Mouse (Mus musculus) regulatory T cell (primary cell): ENCODE data around the gene Copb2.

Source experiments
- in situ Hi-C: fragments of 300-600 bp; cut with MboI, MseI; formaldehyde crosslinking; loops from one replicate; pipeline ENCODE4 v1.15.1; 2025; ENCODE audit warnings: high pct_unique_total_duplicates

Gene Copb2

DNA sequence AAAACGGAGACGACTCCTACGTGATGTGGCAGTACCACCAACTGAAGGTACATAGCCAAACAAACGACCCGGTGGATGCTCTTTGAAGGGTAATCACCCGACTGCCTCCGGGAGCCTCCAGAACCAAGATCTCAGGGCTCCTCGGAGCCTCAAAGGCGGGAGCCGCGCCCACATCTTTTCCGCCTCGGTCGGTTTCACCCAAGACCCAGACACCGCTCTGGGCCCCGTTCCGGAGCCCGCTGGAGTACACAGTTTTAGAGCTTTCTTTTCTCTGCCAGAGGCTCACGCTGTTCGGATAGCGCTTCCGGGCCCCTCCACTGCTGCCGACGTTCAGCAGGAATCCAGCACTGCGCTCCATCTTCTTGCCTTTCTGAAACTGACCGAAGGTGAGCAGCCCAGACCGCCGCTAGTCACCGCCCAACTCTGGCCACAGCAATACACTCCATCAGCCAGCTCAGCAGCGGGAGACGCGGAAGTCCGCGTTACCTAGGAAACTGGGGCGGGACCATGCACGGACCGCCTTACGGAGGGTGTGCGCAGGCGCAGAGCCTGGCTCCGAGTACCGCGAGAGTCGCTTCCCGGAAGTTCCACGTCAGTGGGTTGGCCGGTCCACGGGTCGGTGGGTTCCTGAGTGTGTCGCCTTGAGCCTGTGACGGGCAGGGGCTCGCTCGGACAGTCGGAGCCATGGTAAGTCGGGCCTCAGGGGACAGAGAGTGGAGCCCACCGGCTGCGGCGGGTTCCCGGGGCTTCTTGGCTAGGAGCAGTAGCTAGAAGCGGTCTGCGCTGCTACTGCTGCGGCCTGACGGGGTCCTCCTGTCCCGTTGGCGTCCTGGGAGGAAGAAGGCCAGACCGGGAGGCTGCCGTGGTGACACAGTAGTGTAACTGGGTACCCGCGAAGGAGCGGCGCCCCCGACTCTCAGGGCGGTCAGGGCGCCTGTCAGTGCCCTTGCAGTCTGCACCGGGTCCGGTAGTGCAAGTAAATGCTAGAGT, at the start of gene Copb2:
Copb2 (plus strand) TSS at position 585 of the 990 bp plus-strand sequence.
- in situ Hi-C loops, result loop anchor here (10.0 kb wide), 1 partner anchor 269 kb away; no protein-coding TSS in a partner anchor

DNA sequence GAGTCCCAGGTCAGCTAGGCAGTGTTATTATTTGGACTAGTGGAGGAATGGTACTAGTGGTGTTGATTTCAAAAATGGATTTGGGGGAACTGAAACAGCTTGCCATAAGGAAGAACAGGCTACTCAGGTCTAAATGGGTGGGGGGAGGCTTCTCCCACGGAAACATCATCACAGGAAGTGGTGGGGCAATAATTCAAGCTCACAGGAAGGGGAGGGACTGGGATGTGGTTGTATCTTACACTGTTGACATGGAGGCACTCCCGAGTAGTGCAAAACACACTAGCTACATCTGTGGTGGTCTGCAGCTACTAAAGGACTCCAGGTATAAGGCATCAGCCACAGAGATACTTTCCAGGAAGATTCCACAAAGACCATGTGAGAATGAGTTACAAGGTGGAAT, 39.6 kb upstream of the Copb2 start:
- in situ Hi-C loops, result no loop called here

GRCm38 (mm10) chr9:98524786-98525542, 38.6 kb upstream of the Copb2 start:
- in situ Hi-C loops, result no loop called here

GRCm38 (mm10) chr9:98525543-98525924, 38.0 kb upstream of the Copb2 start:
- in situ Hi-C loops, result no loop called here

DNA sequence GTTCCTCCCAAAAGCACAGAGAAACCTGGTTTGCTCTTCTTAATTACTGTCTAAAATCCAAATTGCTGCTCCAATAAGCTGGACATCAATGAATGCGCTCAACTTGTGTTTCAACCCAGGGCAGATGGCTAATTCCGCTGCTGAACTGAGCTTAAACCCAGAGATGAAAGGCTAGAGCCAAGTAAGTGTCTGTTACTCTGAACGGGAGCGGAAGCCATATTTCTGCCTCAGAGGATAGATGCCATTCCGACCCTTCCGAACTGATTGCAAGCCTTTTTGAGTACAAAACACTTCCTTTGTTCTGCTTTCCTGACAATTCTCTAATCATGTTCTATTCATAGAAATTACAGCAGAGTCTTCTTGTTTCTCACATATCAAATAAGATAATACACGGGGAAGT, 36.3 kb upstream of the Copb2 start:
- in situ Hi-C loops, result no loop called here

- in situ Hi-C loops, result no loop called here
Observed at GRCm38 (mm10) chr9:98529776-98530175, 33.7 kb upstream of the Copb2 start.

- in situ Hi-C loops, result no loop called here
Observed at GRCm38 (mm10) chr9:98530999-98531398, 32.5 kb upstream of the Copb2 start.

DNA sequence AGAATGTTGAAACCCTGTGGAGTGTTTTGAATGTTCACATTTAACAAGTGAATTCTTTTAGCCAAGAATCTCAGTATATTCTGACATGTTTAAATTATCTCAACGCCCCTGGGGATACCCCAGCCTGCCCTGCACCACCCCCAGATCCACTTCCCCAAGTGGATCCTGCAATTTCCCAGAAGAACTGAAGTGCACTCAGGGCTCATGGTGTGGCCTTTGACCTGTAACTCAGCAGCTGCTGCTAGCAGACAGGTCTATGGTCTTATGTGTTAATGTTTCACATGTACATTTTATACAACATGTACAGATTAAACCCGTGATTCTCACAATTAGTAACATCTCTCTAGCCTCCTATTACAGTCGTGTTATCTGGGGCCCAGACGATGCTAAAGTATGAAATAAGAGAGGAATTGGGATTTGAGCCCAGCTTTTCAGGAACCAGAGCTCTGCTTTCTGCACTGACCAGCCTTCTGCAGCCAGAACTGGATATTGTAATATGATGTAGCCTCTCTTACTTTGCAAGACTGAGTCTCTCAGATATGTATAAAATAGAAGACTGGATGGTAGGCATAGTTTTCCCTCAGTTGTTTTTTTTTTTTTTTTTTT, 28.7 kb upstream of the Copb2 start:
- in situ Hi-C loops, result no loop called here

DNA sequence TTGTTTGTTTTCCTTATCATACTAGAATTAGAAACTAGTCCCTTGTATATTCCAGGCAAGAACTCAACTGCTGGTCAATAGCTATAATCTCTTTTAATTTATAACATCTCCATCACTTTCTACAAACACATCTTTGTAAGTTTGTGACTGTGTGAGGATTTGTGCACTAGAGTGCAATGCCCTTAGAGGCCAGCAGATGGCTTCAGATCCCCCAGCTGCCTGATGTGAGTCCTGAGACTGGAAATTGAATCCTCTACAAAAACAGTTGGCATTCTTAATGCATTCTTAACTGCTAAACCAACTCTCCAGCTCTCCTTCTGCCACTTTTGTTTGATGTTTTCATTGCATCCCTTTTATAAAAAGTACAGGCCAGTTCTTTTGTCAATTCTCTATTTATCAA, 27.8 kb upstream of the Copb2 start:
- in situ Hi-C loops, result no loop called here

DNA sequence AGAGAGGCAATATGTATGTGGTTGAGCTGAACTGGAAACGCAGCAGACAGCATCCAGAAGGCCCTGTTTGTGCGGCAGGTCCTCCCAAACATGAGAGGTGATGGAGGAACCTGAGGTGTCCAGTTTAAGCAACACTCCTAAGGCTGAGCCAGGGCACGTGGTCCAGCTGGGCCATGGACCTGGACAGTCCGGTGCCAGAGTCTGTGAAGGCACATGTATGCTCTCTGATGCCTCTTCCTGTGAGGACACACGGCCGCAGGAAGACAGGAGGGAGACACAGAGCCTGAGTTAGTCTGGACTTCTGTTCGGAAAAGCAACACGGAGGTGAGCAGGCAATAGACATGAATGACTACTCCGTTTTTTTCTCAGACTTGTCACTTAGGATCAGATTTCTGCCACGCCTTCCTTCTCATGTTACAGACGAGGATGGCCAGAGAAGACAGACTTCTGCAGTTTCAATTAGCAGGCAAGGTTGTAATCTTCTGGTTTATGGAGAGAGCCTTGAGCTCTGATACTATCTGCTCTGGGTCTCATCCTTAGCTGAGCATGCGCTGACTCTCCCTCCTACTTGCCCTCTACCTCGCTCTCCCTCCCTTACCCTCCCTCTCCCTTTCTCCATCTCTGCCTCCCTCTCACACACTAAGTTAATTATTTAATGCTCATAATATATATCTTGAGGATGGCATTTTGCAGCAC, 25.4 kb upstream of the Copb2 start:
- in situ Hi-C loops, result no loop called here

DNA sequence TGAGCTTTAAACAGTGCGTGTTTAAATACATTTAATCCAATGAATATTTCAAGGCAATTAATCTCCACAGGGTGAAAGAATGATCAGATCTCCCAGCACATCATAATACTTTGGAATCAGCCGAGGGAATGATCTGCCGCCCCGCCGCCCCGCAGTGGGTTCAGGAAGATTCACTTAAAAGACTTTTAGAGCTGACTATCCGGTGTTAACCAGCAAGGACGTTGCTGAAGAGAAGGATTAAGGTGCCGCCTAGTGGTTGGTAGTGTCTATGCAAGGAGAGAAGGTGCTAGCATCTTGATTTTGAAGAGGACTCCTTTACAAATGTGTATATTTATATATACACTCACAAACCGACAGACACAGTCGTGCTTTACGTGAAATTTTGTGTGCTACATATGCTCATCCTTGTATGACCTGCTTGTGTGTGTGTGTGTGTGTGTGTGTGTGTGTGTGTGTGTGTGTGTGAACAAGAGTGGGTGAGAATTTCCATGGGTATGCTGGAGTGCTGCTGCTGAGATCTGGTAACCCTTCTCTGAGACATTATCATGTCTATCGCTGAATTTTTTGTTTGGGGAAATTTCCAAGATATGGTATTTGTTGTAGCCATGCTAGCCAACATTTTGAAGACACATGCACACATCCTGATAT, 24.7 kb upstream of the Copb2 start:
- in situ Hi-C loops, result no loop called here

- in situ Hi-C loops, result no loop called here
Observed at GRCm38 (mm10) chr9:98544042-98544441, 19.5 kb upstream of the Copb2 start.

DNA sequence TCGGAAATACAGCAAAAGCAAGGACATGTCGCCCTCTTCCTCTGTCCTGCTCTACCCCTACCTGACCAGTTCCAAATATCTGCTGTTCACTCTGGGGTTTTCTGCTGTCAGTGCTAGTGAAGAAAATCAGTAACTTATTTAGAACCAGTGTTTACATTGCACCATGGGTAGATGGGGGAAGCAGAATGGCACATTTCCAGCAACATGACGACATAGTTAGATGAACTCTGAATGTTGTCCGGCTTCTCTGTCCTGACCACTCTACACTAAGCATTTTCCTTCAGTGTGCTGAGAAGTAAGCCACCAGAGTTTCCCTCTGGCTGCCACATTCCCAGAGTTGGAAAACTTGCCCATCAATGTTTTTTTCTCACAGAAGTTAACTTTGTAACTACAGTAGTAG, 20.3 kb downstream of the Copb2 start:
- in situ Hi-C loops, result loop anchor here (25.0 kb wide), 1 partner anchor 978 kb away; the partner anchor contains the start of gene Armc8

DNA sequence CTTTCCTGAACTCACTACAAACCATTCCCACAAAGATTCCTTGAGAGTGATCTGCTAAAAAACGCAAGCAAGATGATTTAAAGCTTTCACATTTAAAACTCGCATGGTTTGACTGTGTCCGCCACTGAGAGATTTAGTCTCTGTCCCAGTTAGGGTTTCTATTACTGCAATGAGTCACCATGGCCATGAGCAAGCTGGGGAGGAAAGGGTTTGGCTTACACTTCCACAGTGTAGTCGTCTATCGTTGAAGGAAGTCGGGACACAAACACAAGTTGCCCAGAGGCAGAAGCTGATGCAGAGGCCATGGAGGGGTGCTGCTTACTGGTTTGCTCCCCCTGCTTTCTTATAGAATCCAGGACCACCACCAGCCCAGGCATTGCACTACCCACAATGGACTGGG, 36.6 kb downstream of the Copb2 start:
- in situ Hi-C loops, result loop anchor here (10.0 kb wide), 1 partner anchor 645 kb away; the partner anchor contains the start of gene Cep70

DNA sequence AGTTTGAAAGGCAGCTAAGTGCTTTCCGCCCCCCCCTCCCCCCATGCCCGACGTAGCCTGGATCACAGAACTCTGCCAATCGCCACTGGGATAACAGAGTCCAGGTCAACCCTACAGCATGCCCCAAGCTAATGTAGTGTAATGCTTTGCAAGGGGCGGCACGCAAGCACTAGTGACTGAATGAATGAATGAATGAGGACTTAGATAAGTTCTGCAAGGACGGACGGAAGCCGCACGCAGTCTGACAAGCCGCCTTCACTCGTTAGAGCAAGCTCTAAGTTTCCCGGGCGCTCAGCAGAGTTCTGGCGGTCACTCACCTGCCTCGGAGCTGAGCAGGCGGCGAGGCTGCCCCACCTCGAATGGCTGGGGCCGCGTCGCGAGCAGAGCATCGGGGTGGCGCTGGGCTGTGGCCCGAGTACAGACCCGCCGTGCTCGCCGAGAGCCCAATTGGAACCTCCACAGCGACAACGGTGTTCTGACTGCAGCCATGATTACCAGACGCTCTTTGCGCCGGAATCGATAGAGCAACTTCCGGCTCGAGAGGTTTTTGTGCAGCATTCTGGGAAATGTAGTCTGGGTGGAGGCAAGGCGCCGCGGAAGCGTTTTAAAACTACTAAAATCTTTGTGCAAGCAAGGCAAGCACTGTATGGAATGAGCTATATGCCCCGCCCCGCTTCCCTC, 37.8 kb downstream of the Copb2 start, which contains the start of gene Mrps22:
Mrps22 (minus strand) TSS at position 505 of the 681 bp plus-strand sequence.
- in situ Hi-C loops, result loop anchor here (10.0 kb wide), 1 partner anchor 644 kb away; the partner anchor contains the start of gene Cep70

- in situ Hi-C loops, result loop anchor here (10.0 kb wide), 1 partner anchor 643 kb away; the partner anchor contains the start of gene Cep70
Observed at GRCm38 (mm10) chr9:98601837-98602359, 38.4 kb downstream of the Copb2 start.

- in situ Hi-C loops, result loop anchor here (10.0 kb wide), 1 partner anchor 640 kb away; the partner anchor contains the start of gene Cep70
Observed at GRCm38 (mm10) chr9:98604896-98605295, 41.4 kb downstream of the Copb2 start.

DNA sequence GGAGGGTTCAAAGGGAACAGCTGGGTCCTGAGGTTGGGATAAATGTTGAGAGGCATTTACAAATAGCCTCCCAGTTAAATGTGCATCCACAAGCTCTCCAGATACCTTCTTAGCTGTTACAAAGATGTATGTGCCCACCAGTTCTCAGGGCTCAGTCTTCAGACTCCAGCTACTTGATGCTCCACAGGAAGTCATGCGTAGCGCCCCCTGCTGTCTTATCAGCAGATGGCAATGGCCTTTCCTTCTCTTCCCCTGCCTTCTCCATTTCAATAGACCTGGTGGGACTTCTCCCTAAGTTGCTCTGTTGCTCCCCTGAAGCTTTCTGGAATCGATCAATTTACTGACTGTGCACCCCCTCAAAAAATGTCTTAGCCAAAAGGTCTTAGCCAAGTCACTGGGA, 65.0 kb downstream of the Copb2 start:
- in situ Hi-C loops, result loop anchor here (10.0 to 25.0 kb wide), 2 partner anchors 306 to 734 kb away; partner anchors contain the start of gene Esyt3
